Mouse (Mus musculus): Measurements from ENCODE around the gene Nos1ap.

Nos1ap gene
- long read RNA-seq, experiment 1, partial matches to known transcripts: 1 of 7 reads
- long read RNA-seq, experiment 1, other reads (novel, unspliced or antisense): 3 of 7 reads
- long read RNA-seq, experiment 2, partial matches to known transcripts: 0 of 2 reads
- long read RNA-seq, experiment 2, other reads (novel, unspliced or antisense): 2 of 2 reads

- intact Hi-C loops (cut with DNase I): no loop called here
These were observed at the start of gene Nos1ap for GRCm38 (mm10) chr1:170589219-170590040. Nos1ap (minus strand) TSS chr1:170589861.

- intact Hi-C loops (cut with DNase I): no loop called here
These were observed 49.3 kb upstream of the Nos1ap start for GRCm38 (mm10) chr1:170638941-170639340.

- intact Hi-C loops (cut with DNase I): loop anchor here (2.0 kb wide), 1 partner anchor 206 kb away; no protein-coding TSS in a partner anchor
These were observed 43.2 kb upstream of the Nos1ap start for GRCm38 (mm10) chr1:170632856-170633255.

- intact Hi-C loops (cut with DNase I): loop anchor here (2.0 kb wide), 1 partner anchor 206 kb away; no protein-coding TSS in a partner anchor
These were observed 42.7 kb upstream of the Nos1ap start for GRCm38 (mm10) chr1:170632385-170632784.

- intact Hi-C loops (cut with DNase I): no loop called here
These were observed 41.9 kb upstream of the Nos1ap start for GRCm38 (mm10) chr1:170631571-170631970.

GRCm38 (mm10) chr1:170630489-170630888 lies 40.8 kb upstream of the Nos1ap start:
- intact Hi-C loops (cut with DNase I): no loop called here

- intact Hi-C loops (cut with DNase I): no loop called here
These were observed 33.8 kb upstream of the Nos1ap start for GRCm38 (mm10) chr1:170623432-170623831.

- intact Hi-C loops (cut with DNase I): no loop called here
These were observed 33.3 kb upstream of the Nos1ap start for GRCm38 (mm10) chr1:170622934-170623333.

GRCm38 (mm10) chr1:170619686-170620374 lies 30.2 kb upstream of the Nos1ap start:
- intact Hi-C loops (cut with DNase I): no loop called here

- intact Hi-C loops (cut with DNase I): loop anchor here (1.0 to 5.0 kb wide), 3 partner anchors 196 to 396 kb away; partner anchors contain the start of gene Uhmk1
These were observed 23.6 kb upstream of the Nos1ap start for GRCm38 (mm10) chr1:170612968-170613872.

- intact Hi-C loops (cut with DNase I): loop anchor here (1.0 to 5.0 kb wide), 3 partner anchors 194 to 394 kb away; partner anchors contain the start of gene Uhmk1
These were observed 22.0 kb upstream of the Nos1ap start for GRCm38 (mm10) chr1:170611631-170612030.

- intact Hi-C loops (cut with DNase I): loop anchor here (5.0 kb wide), 2 partner anchors 193 to 393 kb away; partner anchors contain the start of gene Uhmk1
These were observed 21.0 kb upstream of the Nos1ap start for GRCm38 (mm10) chr1:170610695-170611094.

GRCm38 (mm10) chr1:170610289-170610688 lies 20.6 kb upstream of the Nos1ap start:
- intact Hi-C loops (cut with DNase I): loop anchor here (5.0 kb wide), 2 partner anchors 193 to 393 kb away; partner anchors contain the start of gene Uhmk1

GRCm38 (mm10) chr1:170609872-170610271 lies 20.2 kb upstream of the Nos1ap start:
- intact Hi-C loops (cut with DNase I): loop anchor here (5.0 kb wide), 3 partner anchors 193 to 393 kb away; partner anchors contain the start of genes Gm7694, Spata46 and Uhmk1

- intact Hi-C loops (cut with DNase I): loop anchor here (5.0 kb wide), 1 partner anchor 301 kb away; the partner anchor contains the start of genes Gm7694 and Spata46
These were observed 18.9 kb upstream of the Nos1ap start for GRCm38 (mm10) chr1:170608461-170609071.

GRCm38 (mm10) chr1:170607231-170607917 lies 17.7 kb upstream of the Nos1ap start:
- intact Hi-C loops (cut with DNase I): loop anchor here (5.0 kb wide), 1 partner anchor 300 kb away; the partner anchor contains the start of genes Gm7694 and Spata46

- intact Hi-C loops (cut with DNase I): loop anchor here (5.0 kb wide), 1 partner anchor 298 kb away; the partner anchor contains the start of genes Gm7694 and Spata46
These were observed 15.8 kb upstream of the Nos1ap start for GRCm38 (mm10) chr1:170605228-170606001.

- intact Hi-C loops (cut with DNase I): no loop called here
These were observed 4.9 kb upstream of the Nos1ap start for GRCm38 (mm10) chr1:170594575-170594974.
